ENCODE assay signal across 23 mouse cellular contexts in the genomic region with DNA sequence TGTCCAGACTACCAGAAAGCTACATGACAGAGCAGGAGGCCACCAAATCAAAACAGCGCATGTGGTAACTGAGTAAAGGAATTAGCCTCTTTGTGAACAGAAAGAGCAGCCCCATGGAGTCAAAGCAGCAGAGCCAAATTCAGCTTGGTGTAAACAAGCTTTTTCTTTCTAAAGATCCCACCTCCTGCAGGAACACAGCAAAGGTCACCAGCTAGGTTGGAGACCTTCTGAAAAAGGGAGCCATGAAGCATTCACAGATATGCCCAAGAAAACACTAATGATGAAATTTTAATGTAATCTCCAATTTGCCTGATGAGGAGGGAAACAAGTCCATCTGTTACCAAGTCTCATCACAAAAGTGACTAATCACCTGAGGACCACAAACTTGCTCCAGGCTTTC.
A peak's percentile ranks its signal among the peaks of the same experiment; 100 is the strongest.
DNase-seq lines count a peak whose midpoint lies in the region; ATAC-seq lines count a peak whose summit lies in the region.
"Had no signal": no experiment of that assay in that cellular context is flagged by ENCODE, and none has a peak within 500 bp of the region (broad histone marks: within the 10 kb centered on the region; RNA-seq: fewer than 3 reads in every experiment).

No protein-coding gene starts in this region.

- intact Hi-C loops in left cerebral cortex, postnatal 14 days (cut with DNase I) = no loop called here

- H3K27ac ChIP-seq in hindbrain, embryonic 14.5 days = no peak overlapping the region
- no peak overlapping the region for H3K27ac ChIP-seq in hindbrain, embryonic 10.5 days
- H3K27ac ChIP-seq: embryonic facial prominence, embryonic 12.5 days; embryonic facial prominence, embryonic 15.5 days; gastrocnemius, adult 2 months; hindbrain, embryonic 13.5 days; hindbrain, postnatal 0 days had no signal

- H3K4me2 ChIP-seq in hindbrain, embryonic 14.5 days (replicated peaks) = no peak overlapping the region
- H3K4me2 ChIP-seq: embryonic facial prominence, embryonic 12.5 days; embryonic facial prominence, embryonic 15.5 days; heart, embryonic 11.5 days; hindbrain, embryonic 13.5 days had no signal

- 79% methylated on average over 1 of the region's 1 CpGs for WGBS in hindbrain, embryonic 14.5 days
- 55% methylated on average over 1 of the region's 1 CpGs for WGBS in hindbrain, embryonic 10.5 days

- peak; percentile 24; the same call in 1 of the 2 replicates for ATAC-seq in hindbrain, embryonic 14.5 days (ENCODE audit: low FRiP score)
- ATAC-seq in megakaryocyte, adult 5-6 weeks (ENCODE audit: poor library complexity, severe bottlenecking) = no peak
- ATAC-seq: CD4-positive, CD25-positive, alpha-beta regulatory T cell, adult 4 months; forebrain, embryonic 14.5 days; forebrain, postnatal 0 days; hindbrain, postnatal 0 days; inflammation-experienced regulatory T-cells, adult 6 months; intestine, embryonic 16.5 days had no signal

- DNase-seq in hindbrain, embryonic 14.5 days (ENCODE audit: low spot score) = no peak
- DNase-seq in hindbrain, embryonic 10.5 days (ENCODE audit: low spot score) = no peak
- peak; percentile 45 for DNase-seq in cerebellum, adult 18-20 months
- DNase-seq in cerebellum, adult 8-10 months = peak; percentile 33
- peak; percentile 25 to 27 for DNase-seq in cerebellum, postnatal 10 days
- no peak for DNase-seq in left cerebral cortex, postnatal 14 days (ENCODE audit: low spot score in 2 of 2)
- DNase-seq in layer of hippocampus, postnatal 25 days (ENCODE audit: extremely low spot score in 1 of 2, low spot score in 1 of 2) = no peak
- DNase-seq: adrenal gland, adult 2 months; adrenal gland, postnatal 14 days; forebrain, postnatal 0 days; gastrocnemius, adult 2 months; gastrocnemius, postnatal 14 days; heart, adult 11 months had no signal

- no peaks in the 10 kb centered on the region for H3K36me3 ChIP-seq in hindbrain, embryonic 14.5 days (replicated peaks; ENCODE audit: control insufficient read depth, insufficient read depth)
- H3K36me3 ChIP-seq in hindbrain, embryonic 10.5 days = no peaks in the 10 kb centered on the region
- H3K36me3 ChIP-seq: embryonic facial prominence, embryonic 12.5 days; embryonic facial prominence, embryonic 15.5 days; hindbrain, embryonic 13.5 days had no signal

- no peaks in the 10 kb centered on the region for H3K27me3 ChIP-seq in hindbrain, embryonic 14.5 days (ENCODE audit: control insufficient read depth, insufficient read depth, low read length)
- no peaks in the 10 kb centered on the region for H3K27me3 ChIP-seq in hindbrain, embryonic 10.5 days (ENCODE audit: insufficient read depth, poor library complexity, severe bottlenecking)
- H3K27me3 ChIP-seq: embryonic facial prominence, embryonic 12.5 days; embryonic facial prominence, embryonic 15.5 days; hindbrain, embryonic 13.5 days had no signal

- H3K9ac ChIP-seq in hindbrain, embryonic 14.5 days = no peak overlapping the region
- H3K9ac ChIP-seq: embryonic facial prominence, embryonic 12.5 days; embryonic facial prominence, embryonic 15.5 days; forebrain, postnatal 0 days; hindbrain, embryonic 13.5 days had no signal

- H3K4me3 ChIP-seq in hindbrain, embryonic 14.5 days (replicated peaks; ENCODE audit: low read length) = no peak overlapping the region
- H3K4me3 ChIP-seq in hindbrain, embryonic 10.5 days = no peak overlapping the region
- H3K4me3 ChIP-seq: embryonic facial prominence, embryonic 12.5 days; embryonic facial prominence, embryonic 15.5 days; gastrocnemius, adult 2 months; hindbrain, embryonic 13.5 days had no signal

- H3K9me3 ChIP-seq in hindbrain, embryonic 14.5 days (ENCODE audit: control insufficient read depth, low read length) = no peaks in the 10 kb centered on the region
- no peaks in the 10 kb centered on the region for H3K9me3 ChIP-seq in hindbrain, embryonic 10.5 days
- H3K9me3 ChIP-seq: embryonic facial prominence, embryonic 12.5 days; embryonic facial prominence, embryonic 15.5 days; hindbrain, embryonic 13.5 days had no signal

- 0 out of 2 replicates have a peak, but pooled peaks cover 5% of the 10 kb centered on the region for H3K4me1 ChIP-seq in hindbrain, embryonic 14.5 days (replicated peaks; ENCODE audit: control insufficient read depth, insufficient read depth, low read length)
- peaks cover 9% of the 10 kb centered on the region; the same call in 1 of the 2 replicates for H3K4me1 ChIP-seq in hindbrain, embryonic 10.5 days (replicated peaks)
- H3K4me1 ChIP-seq: embryonic facial prominence, embryonic 12.5 days; embryonic facial prominence, embryonic 15.5 days had no signal

Comparison
In these comparisons a context has a peak if more than half of its experiments do, and no peak if none do; other contexts are left out.
1. DNase-seq: peak in cerebellum, adult 18-20 months (2 of 2), cerebellum, adult 8-10 months (single experiment) and cerebellum, postnatal 10 days (2 of 2); none in hindbrain, embryonic 14.5 days (single experiment), hindbrain, embryonic 10.5 days (single experiment), left cerebral cortex, postnatal 14 days (0 of 2) and layer of hippocampus, postnatal 25 days (0 of 2).